Mouse (Mus musculus): ENCODE results near the gene Umodl1.

Gene Umodl1

DNA sequence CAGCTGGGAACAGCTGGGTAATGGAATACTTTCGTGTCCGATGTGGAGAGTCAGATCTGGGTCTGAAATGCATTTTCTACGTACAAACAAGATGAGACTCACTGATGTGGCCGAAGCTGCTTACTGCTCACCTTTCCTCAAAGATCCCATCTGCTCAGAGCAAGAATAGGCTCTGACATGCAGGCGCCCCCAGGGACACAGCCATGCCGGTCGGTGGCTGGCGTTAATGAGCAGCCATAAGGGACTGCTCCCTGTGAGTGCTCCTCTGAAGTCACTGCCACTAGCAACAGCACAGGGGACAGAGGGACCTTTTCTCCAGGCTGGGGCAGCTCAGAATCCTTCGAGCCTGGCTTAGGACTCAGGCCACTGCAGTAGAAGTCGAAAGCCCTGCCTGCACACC lies at the start of gene Umodl1:
Umodl1 (plus strand) TSS at position 301 of the 400 bp plus-strand sequence.
- DNase-seq, result no peak

DNA sequence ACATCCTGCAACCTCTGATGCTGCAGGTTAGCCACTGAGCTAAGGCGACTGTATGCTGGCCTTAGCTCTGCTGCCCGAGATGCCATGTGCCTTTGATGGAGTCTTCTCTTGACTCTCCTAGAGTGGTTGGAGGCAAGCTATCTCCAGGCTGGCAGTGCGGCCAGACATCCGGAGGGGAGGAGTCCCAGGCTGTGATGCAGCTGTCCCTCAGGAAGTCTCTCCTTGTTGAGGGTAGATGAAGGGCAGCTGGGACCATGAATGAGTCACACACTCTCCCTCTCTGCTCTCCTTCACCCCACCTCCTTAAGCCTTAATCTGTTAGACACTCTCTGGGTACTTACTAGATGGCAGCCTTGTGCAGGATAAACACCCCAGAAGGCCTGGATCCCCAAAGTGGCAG lies 46.9 kb upstream of the Umodl1 start:
- DNase-seq, result no peak

GRCm38 (mm10) chr17:30910866-30911731 lies 43.3 kb upstream of the Umodl1 start:
- peak; percentile 15 to 19 for DNase-seq

DNA sequence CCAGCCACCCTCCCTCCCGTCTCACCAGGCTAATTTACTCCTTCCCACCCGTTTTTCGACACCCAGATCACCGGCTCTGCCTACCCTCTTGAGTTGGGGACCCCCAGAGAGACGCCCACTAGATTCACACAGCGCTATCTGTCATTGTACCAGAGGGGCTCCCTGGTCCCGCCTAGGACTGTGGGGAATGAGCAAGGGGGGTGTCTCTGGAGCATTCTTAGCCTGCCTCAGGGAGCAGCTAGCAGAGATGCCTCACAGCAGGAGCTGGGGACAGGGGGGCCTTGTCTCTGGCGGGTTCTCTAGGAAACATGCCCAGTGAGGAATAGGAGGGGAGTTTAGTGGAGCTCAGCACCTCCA lies 42.7 kb upstream of the Umodl1 start:
- DNase-seq, result no peak

DNA sequence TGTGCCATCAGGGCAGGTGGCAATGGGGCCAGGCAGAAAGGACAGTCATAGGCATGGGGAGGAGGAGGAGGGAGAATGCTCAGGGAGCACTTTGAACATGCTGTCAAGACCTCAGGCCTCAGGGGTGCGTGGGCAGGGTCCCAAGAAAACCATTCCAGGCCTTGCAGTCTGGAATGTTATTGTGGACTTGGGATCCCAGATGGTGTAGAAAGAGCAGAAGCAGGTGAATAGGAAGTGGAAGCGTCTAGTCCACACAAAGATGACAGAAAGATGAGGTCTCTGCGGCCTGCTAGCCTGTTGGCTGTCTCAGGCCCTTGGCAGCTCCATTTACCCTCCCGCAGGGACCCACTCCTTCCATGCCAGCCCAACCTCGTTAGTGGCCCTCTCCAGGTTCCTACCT lies 41.9 kb upstream of the Umodl1 start:
- DNase-seq, result no peak

GRCm38 (mm10) chr17:30914264-30914663 lies 40.2 kb upstream of the Umodl1 start:
- DNase-seq, result no peak

- DNase-seq, result no peak
Measured at GRCm38 (mm10) chr17:30923566-30923965, 30.9 kb upstream of the Umodl1 start.

- no peak for DNase-seq
Measured at GRCm38 (mm10) chr17:30930827-30931226, 23.6 kb upstream of the Umodl1 start.

DNA sequence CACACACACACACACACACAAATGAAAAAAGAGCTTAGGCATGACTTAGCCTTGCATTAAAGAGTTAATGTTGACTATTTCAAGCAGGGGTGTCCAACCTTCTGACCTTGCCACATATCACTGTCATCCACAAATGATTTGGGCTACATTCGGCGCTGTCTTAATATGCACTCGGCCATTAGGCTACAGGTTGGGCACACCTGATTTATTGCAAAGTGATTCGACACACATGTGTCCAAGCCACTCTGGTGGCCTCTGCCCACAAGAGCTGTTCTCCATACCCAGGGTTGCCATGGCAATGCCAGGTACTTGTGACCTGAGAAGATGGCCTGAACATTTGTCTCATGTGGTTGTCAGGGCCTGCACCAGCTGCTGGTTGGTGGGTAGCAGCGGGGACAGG lies 21.6 kb upstream of the Umodl1 start:
- DNase-seq, result no peak

GRCm38 (mm10) chr17:30935301-30935700 lies 19.1 kb upstream of the Umodl1 start:
- no peak for DNase-seq

DNA sequence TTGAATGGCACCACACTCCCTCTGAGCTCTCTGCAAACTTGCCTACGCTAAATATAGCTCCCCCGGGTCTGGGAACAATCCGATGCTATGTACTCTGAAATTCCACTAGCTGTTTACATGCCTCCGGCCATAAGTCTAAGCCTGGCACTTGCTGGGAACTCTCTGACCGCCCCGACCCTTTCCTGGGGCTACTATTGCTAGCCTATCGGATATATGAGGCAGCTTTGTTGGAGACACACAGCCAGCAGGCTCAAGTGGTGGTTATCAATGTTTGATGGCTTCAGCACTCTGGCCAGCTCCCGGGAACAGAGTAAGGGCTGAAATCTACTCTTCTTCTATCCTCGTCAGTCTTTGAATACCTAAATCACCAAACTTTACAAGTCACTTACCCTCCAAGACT lies 15.9 kb upstream of the Umodl1 start:
- DNase-seq, result no peak

GRCm38 (mm10) chr17:30948382-30948781 lies 6.1 kb upstream of the Umodl1 start:
- no peak for DNase-seq

GRCm38 (mm10) chr17:30950780-30951179 lies 3.7 kb upstream of the Umodl1 start:
- DNase-seq, result peak; percentile 15 to 51

DNA sequence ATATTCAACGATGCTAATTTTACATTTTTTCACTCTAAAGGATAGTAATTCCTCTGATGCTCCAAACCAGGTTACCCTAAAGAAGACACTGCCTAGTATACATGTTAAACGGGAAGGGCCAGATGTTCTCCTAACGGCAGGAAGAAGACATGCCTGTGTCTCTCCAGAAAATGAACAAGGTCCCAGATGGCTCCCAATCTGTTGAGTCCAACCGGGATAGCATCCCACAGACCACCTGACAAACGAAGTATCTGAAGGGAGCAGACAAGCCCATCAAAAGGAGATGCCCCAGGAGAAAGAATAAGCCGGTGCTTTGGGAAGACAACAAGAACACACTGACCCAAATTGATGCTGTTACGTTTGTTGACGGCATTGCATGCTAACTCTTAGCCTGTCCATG lies 2.8 kb upstream of the Umodl1 start:
- no peak for DNase-seq

DNA sequence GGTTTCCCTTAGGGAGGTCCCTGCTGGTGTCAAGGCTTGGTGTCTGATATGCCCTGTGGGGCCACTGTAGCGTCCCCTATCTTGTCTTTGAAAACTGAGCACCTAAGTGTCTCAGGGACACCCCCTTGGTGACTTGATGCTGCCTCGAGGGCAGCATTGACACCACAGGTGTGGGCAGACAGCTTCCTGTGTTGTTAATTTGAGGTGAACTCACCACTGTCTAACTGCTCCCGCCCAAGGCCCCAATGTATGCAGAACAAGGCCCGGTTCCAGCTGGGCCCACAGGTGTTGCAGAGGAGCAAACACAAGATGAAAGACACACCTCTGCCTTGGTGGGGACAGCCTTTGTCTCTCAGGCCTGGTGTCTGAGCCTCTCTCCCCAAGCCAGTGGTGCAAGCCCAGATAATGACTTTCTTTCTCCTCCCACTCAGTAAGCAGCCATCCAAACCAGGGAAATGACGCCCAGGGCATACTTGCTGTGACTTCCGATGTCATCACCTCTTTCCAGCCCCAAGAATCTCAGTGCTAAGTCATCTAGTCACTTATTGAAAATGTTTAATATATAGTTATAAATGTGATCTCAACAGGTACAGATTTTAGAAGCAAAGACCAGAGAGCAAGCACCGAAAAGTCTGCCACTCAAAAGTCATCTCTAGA lies 7.6 kb downstream of the Umodl1 start:
- DNase-seq, result no peak

GRCm38 (mm10) chr17:30962880-30963279 lies 8.4 kb downstream of the Umodl1 start:
- DNase-seq, result no peak

GRCm38 (mm10) chr17:30969983-30970382 lies 15.5 kb downstream of the Umodl1 start:
- DNase-seq, result peak in 1 of 2 experiments; percentile 25

DNA sequence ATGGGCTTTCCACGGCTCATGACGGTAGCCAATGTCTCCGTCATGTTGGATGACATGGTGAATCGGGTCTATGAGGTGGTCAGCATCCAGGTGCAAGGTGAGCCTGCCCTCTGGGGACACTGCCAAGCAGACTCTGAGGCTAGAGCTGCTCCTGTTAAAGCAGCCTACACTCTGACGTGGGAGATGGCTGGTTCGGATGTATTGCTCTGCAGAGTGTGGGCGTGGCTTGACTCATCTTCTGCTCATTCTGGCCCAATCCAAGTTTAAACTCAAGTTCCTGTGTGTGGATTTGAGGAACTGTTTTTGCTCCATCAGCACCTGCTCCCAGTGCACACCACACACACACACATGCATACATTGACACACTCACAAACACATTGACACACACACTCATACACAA lies 17.4 kb downstream of the Umodl1 start:
- DNase-seq, result no peak

- no peak for DNase-seq
Measured at GRCm38 (mm10) chr17:30973332-30973731, 18.9 kb downstream of the Umodl1 start.

- DNase-seq, result no peak
Measured at GRCm38 (mm10) chr17:30977290-30977689, 22.9 kb downstream of the Umodl1 start.

DNA sequence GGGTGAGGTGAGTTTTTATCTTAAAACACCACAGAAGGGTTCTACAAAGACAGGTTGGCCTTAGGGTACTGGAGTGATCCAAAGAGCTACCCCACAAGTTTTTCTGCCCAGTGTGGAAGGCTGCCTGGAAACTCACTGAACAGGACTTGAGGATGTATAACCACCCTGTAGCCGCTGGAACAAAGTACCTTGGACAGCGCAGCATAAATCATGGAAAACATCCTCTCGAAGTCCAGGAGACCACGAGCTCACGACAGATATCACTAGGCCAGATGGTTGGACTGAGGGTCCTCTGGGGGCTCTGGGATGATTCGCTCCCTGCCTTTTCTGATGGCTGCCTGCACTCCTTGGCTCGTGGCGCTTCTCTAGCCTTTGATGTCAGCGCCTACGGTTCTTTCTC lies 24.1 kb downstream of the Umodl1 start:
- no peak for DNase-seq

GRCm38 (mm10) chr17:30983521-30983920 lies 29.1 kb downstream of the Umodl1 start:
- no peak for DNase-seq

- no peak for DNase-seq
Measured at GRCm38 (mm10) chr17:30990254-30990653, 35.8 kb downstream of the Umodl1 start.

- DNase-seq, result no peak
Measured at GRCm38 (mm10) chr17:30996296-30996695, 41.9 kb downstream of the Umodl1 start.

Data from lung, adult 18-20 months (tissue).